Mouse (Mus musculus) liver, embryonic 14.5 days (tissue): ENCODE measurements around the gene Jsrp1. TPM values are rescaled to one million over a fixed set of nuclear protein-coding genes. Genes with fewer than 3 reads are reported as not detected.

Source experiments
- ATAC-seq: fragments of 200-750 bp; cut with Nextera tagmentation; 2 replicates; pipeline ENCODE4 v1.8.0; 2017; ENCODE audit warnings: moderate number of reproducible peaks, mild to moderate bottlenecking, moderate library complexity; ENCODE audit not compliant: insufficient read depth
- DNase-seq, 3 experiments: peaks; one replicate each; pipeline ENCODE4 v3.0.0-alpha.2; 2012 to 2013; ENCODE audit warnings: low read depth in 3 of 3, low spot score in 3 of 3
- H3K27ac ChIP-seq: fragments of 300-500 bp; sonication (generic); 2 replicates; pipeline ENCODE4 v1.5.1; 2014; ENCODE audit warnings: moderate library complexity, mild to moderate bottlenecking, control low read depth, inconsistent platforms
- H3K27me3 ChIP-seq: fragments of 300-500 bp; sonication (generic); 2 replicates; pipeline ENCODE4 v1.6.1; 2014; ENCODE audit warnings: mild to moderate bottlenecking, low read length, moderate library complexity; ENCODE audit not compliant: control insufficient read depth, insufficient read depth
- H3K36me3 ChIP-seq: fragments of 300-500 bp; sonication (generic); replicated peaks from 2 replicates; pipeline ENCODE4 v1.6.1; 2014; ENCODE audit warnings: low read depth; ENCODE audit not compliant: control insufficient read depth, insufficient read depth
- H3K4me1 ChIP-seq, 2 experiments: fragments of 200-500 bp in 1 of 2; fragments of 300-500 bp in 1 of 2; sonication (generic) in 1 of 2; replicated peaks; 2 replicates each; pipeline ENCODE4 v1.6.1; 2012 to 2014; ENCODE audit warnings: antibody characterized with exemption in 1 of 2, inconsistent platforms in 1 of 2, low read length in 1 of 2; ENCODE audit not compliant: control insufficient read depth in 2 of 2, insufficient read depth in 2 of 2
- H3K4me2 ChIP-seq: fragments of 300-500 bp; sonication (generic); 2 replicates; pipeline ENCODE4 v1.6.1; 2014; ENCODE audit warnings: low read depth, mild to moderate bottlenecking, control low read depth, moderate library complexity
- H3K4me3 ChIP-seq, 2 experiments: fragments of 200-500 bp in 1 of 2; fragments of 300-500 bp in 1 of 2; sonication (generic) in 1 of 2; 2 replicates each; pipeline ENCODE4 v1.5.1; 2012 to 2014; ENCODE audit warnings: low read depth in 2 of 2, low read length in 2 of 2, mild to moderate bottlenecking in 2 of 2, control low read depth in 1 of 2, inconsistent platforms in 1 of 2, moderate library complexity in 1 of 2; ENCODE audit not compliant: insufficient read depth in 1 of 2
- H3K9ac ChIP-seq: fragments of 300-500 bp; sonication (generic); replicated peaks from 2 replicates; pipeline ENCODE4 v1.6.1; 2014; ENCODE audit warnings: mild to moderate bottlenecking, control low read depth, moderate library complexity
- H3K9me3 ChIP-seq: fragments of 300-500 bp; sonication (generic); 2 replicates; pipeline ENCODE4 v1.6.1; 2016; ENCODE audit warnings: low read length, mixed read lengths; ENCODE audit not compliant: control insufficient read depth
- CTCF ChIP-seq: IDR thresholded peaks from 2 replicates; pipeline ENCODE4 v1.5.1; 2016; ENCODE audit warnings: antibody characterized with exemption, low read depth, control low read depth
- EP300 ChIP-seq: IDR thresholded peaks from 2 replicates; pipeline ENCODE4 v1.6.1; 2016; ENCODE audit warnings: antibody characterized with exemption, low read depth
- WGBS: fragments of 180-500 bp; shearing (Covaris S2); extraction: QIAGEN DNeasy Blood & Tissue Kit; methylation state at CpG from one replicate; pipeline ENCODE4 v1.1.7; 2014; ENCODE audit not compliant: insufficient replicate concordance; 5-methylcytosine and 5-hydroxymethylcytosine counted together
- polyA plus RNA-seq, 2 experiments: library from polyadenylated mRNA; depleted of rRNA in 1 of 2; stranded (reverse) in 1 of 2; unstranded in 1 of 2; fragments of >200 nt; fragmentation: Nextera tagmentation in 1 of 2; extraction: Ambion mirVana in 1 of 2; gene quantifications; 2 replicates each; pipeline versions ENCODE4 v1.2.1 to v1.2.3; 2012 to 2014

Gene Jsrp1
- polyA plus RNA-seq (2012; rRNA removed) (0.15 TPM in 1 of 2 replicates, not detected in the other), polyA plus RNA-seq (2014; fragmentation: Nextera tagmentation; extraction: Ambion mirVana) (not detected in 2 replicates)

DNA sequence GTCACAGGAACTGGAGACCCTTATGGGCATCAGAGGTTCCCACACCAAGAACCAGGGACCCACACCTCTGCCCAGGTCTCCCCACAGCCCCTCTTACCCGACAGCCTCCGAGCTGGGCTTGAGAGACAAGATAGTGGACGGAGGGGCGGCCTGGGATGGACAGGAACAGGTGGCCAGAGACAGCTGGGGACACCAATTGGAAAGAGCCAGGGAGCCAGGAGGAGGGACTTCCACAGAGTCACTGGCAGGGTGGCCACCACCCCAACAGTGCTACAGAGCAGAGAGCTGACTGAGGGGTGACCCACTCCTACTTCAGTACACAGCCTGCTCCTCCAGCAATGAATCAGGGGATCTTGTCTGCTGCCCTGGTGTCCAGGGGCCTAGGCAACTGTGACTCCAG lies at the start of gene Jsrp1:
Gene Jsrp1, minus strand, starts transcription at position 133 of the 400 bp plus-strand sequence.
- ATAC-seq (no peak), DNase-seq (no peak)
- WGBS = 61% methylated on average over 4 of the region's 4 CpGs
- Histone ChIP-seq H3K27ac (no peak within 1 kb of the TSS), H3K4me1 (peaks cover 3% of the 10 kb centered on the region in 2 experiments), H3K36me3 (no peaks in the 10 kb centered on the region), H3K9me3 (no peaks in the 10 kb centered on the region), H3K27me3 (peaks cover 30% of the 10 kb centered on the region), H3K9ac (no peak within 1 kb of the TSS), H3K4me3 (no peak within 1 kb of the TSS), H3K4me2 (no peak within 1 kb of the TSS)
- TF ChIP-seq EP300 = no peak

- Histone ChIP-seq H3K4me3 (no peak overlapping the region), H3K4me1 (peaks cover 49 to 54% of the 10 kb centered on the region in 2 experiments), H3K27me3 (no peaks in the 10 kb centered on the region), H3K9me3 (no peaks in the 10 kb centered on the region), H3K27ac (peak overlapping the region; percentile 87), H3K9ac (peak overlapping the region; percentile 52), H3K36me3 (peaks cover 57% of the 10 kb centered on the region), H3K4me2 (peak overlapping the region; percentile 57)
- ATAC-seq (peak; percentile 27; the same call in 1 of the 2 replicates), DNase-seq (no peak)
- TF ChIP-seq CTCF = no peak
- TF ChIP-seq EP300 = no peak
- 57% methylated on average over 5 of the region's 5 CpGs for WGBS
Measured at GRCm38 (mm10) chr10:80862305-80862704, 49.0 kb upstream of the Jsrp1 start.

- Histone ChIP-seq H3K4me3 (peak overlapping the region; percentile 69 to 100), H3K4me1 (peaks cover 67 to 69% of the 10 kb centered on the region in 2 experiments), H3K27ac (peak overlapping the region; percentile 100), H3K27me3 (no peaks in the 10 kb centered on the region), H3K36me3 (peaks cover 27% of the 10 kb centered on the region), H3K9ac (peak overlapping the region; percentile 99), H3K9me3 (no peaks in the 10 kb centered on the region), H3K4me2 (peak overlapping the region; percentile 99)
- ATAC-seq (peak; percentile 83), DNase-seq (peak; percentile 95 to 97 (median 95))
- TF ChIP-seq CTCF = no peak
- peak; percentile 97 for TF ChIP-seq EP300
- 14% methylated on average over 7 of the region's 7 CpGs for WGBS
Measured at GRCm38 (mm10) chr10:80858350-80858935, 45.1 kb upstream of the Jsrp1 start.

DNA sequence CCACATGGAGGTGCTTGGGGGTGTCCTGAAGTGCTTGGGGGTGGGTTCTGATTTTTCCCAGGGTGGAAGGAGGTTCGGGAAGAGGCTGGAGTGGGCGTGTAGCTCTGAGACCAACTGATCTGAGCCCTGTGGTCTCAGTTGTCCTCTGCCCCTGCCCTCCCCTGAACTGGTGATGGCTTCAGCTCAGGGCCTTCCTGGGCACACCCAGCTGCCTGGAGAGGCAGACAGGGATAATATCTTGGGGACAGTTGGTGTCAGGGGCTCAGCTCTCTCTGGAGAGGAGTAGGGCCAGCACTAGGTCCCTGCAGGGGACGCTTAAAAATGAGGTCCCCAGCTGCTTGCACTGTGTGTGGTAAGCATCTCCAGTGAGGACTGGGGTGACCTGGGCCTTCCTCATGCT lies 44.5 kb upstream of the Jsrp1 start:
- Histone ChIP-seq H3K4me2 (peak overlapping the region; percentile 99), H3K9me3 (no peaks in the 10 kb centered on the region), H3K27ac (peak overlapping the region; percentile 100), H3K36me3 (peaks cover 21% of the 10 kb centered on the region), H3K4me3 (peak overlapping the region; percentile 69 to 100), H3K27me3 (no peaks in the 10 kb centered on the region), H3K4me1 (peaks cover 62 to 67% of the 10 kb centered on the region in 2 experiments), H3K9ac (peak overlapping the region; percentile 99)
- TF ChIP-seq CTCF (no peak), EP300 (no peak)
- WGBS = 13% methylated on average over 3 of the region's 3 CpGs
- DNase-seq = peak in 2 of 3 experiments; percentile 53 to 61
- peak; percentile 74 for ATAC-seq

GRCm38 (mm10) chr10:80857386-80857785 lies 44.1 kb upstream of the Jsrp1 start:
- peak overlapping the region; percentile 69 to 100 for H3K4me3 ChIP-seq
- TF ChIP-seq CTCF (no peak), EP300 (no peak)
- ATAC-seq = no peak

More at GRCm38 (mm10) chr10:80857386-80857785, 44.1 kb upstream of the Jsrp1 start:
- WGBS = 34% methylated on average over 8 of the region's 8 CpGs
- peak overlapping the region; percentile 100 for H3K27ac ChIP-seq
- peak overlapping the region; percentile 99 for H3K4me2 ChIP-seq
- H3K4me1 ChIP-seq = peaks cover 57 to 62% of the 10 kb centered on the region in 2 experiments
- DNase-seq = no peak
- no peaks in the 10 kb centered on the region for H3K9me3 ChIP-seq
- H3K36me3 ChIP-seq = peaks cover 16% of the 10 kb centered on the region
- no peaks in the 10 kb centered on the region for H3K27me3 ChIP-seq
- H3K9ac ChIP-seq = peak overlapping the region; percentile 99
